Mouse (Mus musculus): Measurements from ENCODE around the gene Tshz3.

Tshz3 gene

DNA sequence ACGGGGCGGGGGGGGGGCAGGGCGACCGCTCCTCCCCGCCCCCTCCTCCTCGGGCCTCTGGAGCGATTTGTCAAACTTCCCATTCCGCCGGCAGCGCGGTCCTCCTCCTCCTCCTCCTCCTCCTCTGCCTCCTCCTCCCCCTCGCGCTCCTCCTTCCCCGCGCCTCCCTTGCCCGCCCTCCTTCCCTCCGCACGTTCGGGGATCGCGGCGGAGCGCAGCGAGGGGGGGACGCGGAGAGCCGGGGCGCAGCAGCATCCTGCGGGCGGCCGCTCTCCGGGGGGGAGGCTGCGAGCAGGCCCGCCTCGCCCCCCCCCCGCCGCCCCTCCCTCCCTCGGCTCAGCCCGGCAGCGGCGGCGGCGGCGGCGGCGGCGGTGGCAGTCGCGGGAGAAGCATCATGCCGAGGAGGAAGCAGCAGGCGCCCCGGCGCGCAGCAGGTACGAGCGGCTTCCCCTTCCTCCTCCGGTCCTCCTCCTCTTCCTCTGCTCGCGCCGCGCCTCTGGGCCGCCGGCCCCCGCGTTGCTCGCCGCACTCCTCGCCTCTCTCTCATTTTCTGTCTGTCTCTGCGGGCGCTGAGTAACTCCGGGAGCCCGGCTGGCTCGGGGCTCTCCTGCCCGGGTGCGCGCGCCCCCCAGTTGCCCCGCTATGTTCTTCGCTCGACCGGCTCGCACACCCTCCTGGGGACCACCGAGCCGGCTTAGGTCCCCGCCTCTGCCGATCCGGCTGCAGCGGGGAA lies at the start of gene Tshz3:
Gene Tshz3, plus strand, starts transcription at position 263 of the 733 bp plus-strand sequence.
- DNase-seq (ENCODE audit: low read depth) = no peak

DNA sequence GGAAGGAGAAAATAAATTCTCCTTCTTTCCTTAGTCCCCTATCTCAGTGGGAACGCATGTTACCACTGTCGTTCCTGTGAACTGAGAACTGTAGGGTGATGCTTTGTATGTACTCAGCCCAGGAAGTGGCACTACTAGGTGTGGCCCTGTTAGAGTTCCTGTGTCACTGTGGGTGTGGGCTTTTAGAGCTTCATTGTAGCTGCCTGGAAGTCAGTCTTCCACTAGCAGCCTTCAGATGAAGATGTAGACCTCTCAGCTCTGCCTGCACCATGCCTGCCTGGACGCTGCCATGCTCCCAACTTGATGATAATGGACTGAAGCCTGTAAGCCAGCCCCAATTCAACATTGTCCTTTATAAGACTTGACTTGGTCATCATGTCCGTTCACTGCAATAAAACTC lies 42.0 kb upstream of the Tshz3 start:
- no peak for DNase-seq (ENCODE audit: low read depth)

DNA sequence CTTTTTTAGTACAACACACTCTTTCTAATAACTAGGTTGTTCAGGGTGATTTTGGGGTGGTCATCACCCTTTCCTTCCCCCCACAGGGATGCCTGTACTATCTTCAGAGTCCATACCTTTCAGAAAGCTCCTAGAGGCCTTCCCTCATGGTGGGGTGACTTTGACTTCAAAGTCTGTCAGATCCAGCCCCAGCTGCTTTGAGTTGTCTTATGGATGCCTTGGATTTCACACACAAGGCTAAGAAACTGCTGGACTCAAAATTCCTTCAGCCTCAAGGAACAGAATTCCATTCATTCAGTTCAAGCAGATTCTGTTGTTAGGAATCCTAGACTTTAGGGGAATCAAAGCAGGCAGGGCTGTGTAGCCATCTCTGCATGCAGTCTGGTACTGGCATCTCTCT lies 41.5 kb upstream of the Tshz3 start:
- no peak for DNase-seq (ENCODE audit: low read depth)

DNA sequence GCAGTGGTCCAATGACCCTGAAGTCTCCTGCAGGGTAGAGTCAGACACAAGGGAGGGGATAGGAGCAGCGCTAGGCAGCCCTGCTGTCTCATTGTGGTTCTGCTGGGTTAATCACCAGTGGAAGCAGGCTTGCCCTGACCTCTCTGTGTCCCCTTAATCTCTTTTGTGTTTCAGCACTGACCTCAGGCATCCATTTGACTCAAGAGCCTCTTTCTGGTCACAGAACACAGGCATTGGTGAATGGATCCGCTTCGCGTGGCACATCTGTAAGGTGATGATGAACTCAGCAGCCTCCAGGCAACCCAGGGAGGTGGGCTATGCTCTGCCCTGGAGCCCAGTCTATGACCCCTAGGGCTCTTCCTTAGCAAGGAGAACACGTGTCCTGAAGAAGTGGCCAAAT lies 39.6 kb upstream of the Tshz3 start:
- DNase-seq (ENCODE audit: low read depth) = no peak

DNA sequence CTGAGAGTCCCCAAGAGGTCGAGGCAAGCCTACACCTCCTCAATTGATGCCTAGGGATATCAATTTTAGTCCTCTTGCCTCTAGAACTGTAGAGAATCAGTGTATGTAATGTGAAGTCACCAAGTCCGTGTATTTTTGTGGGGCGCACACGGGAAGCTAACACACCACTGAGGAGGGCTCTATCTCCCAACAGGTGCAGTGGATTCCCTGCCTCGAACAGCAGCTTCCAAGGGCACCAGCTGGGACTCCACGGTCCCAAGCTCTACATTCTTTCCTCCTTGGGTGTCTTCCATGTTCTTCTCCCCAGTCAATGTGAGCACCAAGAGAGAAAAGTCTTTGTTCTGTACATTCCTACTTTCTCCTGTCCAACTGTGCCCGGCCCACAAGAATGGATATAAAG lies 38.7 kb upstream of the Tshz3 start:
- DNase-seq (ENCODE audit: low read depth) = no peak

DNA sequence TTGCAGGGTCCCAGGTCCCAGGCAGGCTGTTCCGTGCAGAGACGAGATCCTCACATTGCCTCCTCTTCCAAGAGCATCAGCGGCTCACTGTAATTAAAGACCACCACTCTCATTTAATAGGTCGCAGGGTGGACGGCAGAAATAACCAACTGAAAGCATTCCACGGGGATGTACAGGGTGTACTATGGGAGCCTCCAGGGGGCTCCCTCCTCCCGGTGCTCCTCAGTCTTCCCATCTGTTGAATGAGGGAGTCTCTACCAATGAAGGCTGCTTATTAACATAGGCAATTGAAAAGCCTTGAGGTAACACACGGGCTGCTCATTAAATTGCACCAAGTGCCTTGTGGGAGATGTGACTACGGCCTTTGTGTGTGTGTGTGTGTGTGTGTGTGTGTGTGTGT lies 37.3 kb upstream of the Tshz3 start:
- no peak for DNase-seq (ENCODE audit: low read depth)

DNA sequence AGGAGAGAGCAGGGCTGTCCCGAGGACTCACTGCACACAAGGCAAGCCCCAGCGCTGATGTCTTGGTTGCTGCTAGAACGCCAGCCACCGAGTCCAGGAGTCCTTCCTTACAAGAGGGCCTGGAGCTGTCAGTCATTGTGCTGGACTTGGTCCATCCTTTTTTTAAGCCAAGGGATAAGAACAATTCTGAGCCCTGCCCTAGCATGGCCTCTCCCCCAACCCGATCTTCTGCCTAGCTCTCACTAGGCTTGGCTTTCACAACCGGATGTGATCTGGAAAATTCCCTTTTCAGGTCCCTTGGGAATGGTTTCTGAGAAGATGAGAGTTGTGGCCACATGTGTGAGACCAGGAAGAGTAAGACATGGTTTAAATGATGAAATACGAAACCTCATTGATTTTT lies 34.5 kb upstream of the Tshz3 start:
- DNase-seq (ENCODE audit: low read depth) = no peak

DNA sequence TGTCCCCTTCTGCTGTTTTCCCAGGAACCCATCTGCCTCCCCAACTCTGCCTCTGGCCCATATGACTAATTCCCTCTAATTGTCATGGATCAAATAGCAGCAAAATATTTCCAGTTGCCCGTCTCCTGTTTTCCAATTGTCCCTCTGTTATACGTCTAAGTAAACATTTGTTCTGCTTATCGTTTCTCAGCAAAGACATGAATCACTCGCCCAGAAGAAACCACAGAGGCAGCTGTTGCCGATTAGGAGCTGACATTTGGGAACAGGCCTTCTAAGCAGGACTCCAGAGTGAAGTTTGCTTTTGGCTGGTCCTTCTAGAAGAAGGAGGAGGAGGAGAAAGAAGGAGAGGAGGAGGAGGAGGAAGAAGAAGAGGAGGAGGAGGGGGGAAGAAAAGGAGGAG lies 30.2 kb upstream of the Tshz3 start:
- peak; percentile 76 for DNase-seq (ENCODE audit: low read depth)

DNA sequence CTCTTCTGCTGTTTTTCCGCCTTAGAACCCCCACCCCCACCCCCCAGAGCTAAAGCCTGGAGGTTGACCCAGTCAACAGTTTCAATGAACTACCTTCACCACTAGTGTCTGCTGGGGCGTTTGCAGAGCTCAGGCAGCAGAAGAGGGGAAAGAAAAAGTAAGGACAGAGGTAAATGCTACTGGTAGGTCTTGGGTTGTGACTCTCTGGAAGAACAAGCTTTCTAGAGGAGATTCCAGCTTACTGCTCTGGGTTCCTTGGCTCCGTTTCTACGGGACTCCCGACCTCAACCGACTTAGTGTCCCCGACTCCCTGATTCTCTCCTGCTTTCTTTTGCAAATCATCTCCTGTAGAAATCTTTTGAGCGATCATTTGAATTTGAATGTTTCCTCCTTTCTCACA lies 19.9 kb upstream of the Tshz3 start:
- DNase-seq (ENCODE audit: low read depth) = no peak

DNA sequence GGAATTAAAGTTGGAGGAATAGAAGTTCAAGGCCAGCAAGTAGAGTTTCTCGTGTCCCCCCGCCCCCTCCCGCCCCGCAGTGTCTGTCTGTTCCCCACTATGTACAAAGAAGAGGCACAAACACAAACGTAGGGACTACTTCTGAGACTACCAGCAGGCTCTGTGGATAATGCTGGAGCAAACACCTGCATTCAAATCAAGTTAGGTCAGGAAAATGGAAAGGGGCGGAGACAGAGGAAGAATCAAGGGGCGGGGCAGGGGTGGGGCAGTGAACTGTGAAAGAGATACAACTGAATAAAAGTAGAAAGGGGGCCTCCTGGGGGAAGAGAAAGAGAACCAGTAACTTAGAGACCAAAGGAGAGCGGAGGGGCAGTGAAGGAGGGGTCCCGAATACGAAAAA lies 19.4 kb upstream of the Tshz3 start:
- DNase-seq (ENCODE audit: low read depth) = no peak

DNA sequence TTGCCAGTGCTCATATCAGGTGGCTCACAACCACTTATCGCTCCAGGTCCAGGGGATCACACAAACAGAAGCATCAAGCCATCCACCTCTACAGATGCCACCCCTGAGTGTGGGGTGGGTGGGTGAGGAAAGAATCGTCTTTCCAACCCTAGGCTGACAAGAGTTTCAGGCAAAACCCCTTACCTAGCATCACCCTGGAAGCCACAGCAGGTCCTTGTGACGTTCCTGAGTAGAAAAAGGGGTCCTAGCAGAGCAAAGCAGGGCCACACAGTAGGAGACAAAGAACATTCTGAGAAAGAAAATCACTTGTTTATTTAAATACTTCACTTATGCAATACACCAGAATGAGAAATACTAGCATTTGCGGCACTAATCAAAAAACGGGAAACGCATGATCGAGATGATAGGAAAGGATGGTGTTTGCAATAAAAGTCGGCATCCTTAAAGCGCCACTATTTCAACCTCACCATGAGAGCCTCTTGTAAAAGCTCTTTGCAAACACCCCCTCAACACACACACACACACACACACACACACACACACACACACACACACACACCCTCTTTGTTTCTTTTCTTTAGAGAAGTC lies 18.8 kb upstream of the Tshz3 start:
- DNase-seq (ENCODE audit: low read depth) = no peak

DNA sequence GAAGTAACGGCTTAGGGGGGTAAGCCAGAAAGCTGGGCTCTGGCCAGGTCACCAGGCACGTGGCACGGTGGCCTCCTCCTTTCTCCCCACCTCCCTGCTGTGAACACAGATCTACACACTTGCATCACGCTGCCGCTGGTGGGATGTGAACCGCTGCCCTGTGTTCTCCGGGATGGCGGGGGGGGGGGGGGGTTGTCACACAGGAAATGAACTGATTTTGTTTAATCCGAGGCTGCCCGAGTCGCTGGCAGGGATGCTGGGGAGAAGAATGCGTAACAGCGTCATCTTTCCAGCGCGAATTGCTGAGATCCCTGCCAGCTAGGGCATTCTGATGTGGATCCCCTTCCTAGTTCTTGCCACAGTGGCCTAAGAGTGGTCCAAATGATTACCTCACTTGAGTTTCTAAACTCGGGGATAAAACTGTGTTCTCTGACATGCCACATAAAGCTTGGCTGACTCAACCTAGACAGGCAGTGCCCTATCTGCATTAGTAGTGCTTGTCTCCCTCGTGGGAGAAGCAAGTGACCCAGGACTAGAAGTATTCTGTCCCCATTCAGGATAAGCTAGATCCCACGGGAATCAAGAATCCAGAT lies 18.0 kb upstream of the Tshz3 start:
- no peak for DNase-seq (ENCODE audit: low read depth)

DNA sequence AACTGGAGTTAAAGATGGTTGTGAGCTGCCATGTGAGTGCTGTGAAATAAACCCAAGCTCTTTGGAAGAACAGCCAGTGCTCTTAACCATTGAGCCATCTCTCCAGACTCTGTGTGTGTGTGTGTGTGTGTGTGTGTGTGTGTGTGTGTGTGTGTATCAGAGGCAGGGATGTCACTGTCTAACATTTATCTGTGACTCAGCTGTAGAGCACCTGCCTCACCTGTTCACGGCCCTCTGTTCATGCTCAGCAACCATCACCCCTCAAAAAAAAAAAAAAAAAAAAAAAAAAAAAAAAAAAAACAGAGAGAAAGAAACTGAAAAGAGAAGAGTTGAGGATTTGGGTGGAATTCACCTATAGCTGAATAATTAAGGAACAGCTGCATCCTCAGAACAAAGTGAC lies 10.4 kb upstream of the Tshz3 start:
- DNase-seq (ENCODE audit: low read depth) = no peak

DNA sequence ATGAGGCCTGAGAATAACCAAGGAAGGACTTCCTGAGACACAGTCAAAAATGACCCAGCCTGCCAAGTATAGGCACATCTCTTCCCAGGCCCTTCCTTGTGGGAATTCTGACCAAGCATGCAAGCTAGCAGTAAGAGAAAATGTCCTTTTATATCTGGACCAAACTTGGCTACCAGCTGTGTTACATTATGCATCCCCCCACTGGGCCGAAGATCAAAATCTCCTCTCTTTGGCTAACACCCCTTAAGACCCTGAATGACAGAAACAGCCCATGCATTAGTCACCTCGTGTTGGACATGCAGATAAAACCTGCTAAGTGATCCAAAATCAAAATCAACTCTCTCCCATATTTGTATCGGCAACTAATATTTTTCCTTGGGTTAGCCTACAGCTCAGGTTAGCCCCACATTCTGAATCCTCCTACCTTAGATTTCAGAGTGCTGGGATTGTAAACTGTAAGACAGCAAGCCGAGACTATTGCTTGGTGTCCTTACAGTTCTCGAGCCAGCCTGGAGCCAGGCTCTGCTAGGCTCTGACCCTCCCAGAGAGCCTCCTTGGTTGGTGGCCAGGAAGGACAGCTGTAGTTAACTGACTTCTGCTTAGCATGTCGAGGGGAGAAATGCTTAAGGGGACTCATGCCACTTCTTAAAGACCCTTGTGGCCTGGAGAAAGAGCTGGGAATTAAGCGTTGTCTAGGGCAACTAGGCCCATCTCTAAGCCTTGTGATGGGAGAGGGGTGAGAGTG lies 8.7 kb upstream of the Tshz3 start:
- no peak for DNase-seq (ENCODE audit: low read depth)

DNA sequence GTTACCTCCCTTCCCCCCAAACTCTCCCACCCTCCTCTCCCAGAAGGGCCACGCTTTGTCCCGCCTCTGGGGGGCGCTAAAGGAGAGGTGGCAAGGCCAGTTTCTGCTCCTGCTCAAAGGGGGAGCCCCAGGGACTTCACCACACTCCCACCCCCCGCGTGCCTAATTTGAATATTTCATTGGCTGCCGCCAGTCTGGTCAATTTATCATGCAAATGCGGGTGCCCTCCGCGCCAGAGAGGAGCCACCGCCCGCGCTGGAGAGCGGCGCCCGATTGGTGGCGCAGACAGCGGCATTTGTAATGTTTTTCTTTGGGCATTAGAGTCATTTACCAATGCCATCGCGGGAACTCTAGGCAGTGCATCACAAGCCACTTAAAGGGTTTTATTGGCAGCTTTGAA lies 7.4 kb upstream of the Tshz3 start:
- no peak for DNase-seq (ENCODE audit: low read depth)

DNA sequence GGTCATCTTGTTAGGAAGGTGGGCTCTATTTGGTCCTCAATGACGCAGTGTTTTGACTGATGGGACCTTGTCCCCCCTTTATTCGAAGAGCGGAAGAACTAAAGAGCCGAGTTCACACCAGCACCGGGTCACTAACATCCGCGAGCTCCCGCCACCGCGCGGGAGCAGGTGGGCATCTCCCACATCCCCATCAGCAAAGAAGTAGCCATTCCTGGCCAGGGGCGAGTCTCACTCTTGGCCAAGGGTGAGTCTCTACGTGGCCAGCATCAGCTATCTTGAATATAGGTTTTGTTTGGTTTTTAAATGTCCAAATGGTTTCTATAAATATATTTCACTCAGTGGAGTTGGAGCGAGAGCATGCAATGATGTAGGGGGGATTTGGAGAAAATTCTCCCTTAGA lies 6.3 kb upstream of the Tshz3 start:
- DNase-seq (ENCODE audit: low read depth) = no peak

DNA sequence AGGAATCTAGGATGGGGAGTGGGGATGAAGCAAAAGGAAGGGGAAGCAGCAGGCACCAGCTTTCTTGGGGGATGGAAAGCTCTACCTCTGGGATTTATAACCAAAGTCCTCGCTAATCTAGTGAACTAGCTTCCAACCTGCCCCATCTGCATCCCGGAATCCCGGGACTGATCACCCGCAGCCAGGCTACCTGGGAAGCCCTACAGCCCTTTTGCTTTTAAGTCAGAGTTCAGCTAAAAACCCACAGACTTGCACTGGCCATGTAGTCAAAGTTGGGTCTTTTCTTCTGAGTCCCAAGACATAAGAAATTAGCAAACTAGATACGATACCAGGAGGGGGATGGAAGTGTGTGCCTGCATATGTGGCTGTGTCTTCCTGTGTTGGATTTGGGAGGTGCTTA lies 5.5 kb upstream of the Tshz3 start:
- no peak for DNase-seq (ENCODE audit: low read depth)

DNA sequence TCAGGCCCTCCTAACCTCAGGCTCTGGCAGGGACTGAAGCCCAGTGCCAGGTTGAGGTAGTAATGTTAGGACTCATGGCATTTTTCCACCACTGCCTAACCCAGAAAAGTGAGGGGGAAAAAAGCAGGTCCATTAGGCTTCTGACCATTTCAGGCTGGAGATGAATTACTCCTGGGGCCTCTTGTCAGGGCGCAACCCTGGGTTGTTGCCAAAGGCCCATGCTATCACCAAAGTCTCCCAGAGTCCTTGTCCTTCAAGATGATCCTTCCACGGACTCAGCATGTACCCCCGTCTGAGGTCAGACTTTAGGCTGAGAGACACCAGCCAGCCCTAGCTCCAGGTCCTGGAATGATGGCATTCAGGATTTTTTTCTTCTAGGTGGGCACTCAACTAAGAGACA lies 4.8 kb upstream of the Tshz3 start:
- DNase-seq (ENCODE audit: low read depth) = no peak

DNA sequence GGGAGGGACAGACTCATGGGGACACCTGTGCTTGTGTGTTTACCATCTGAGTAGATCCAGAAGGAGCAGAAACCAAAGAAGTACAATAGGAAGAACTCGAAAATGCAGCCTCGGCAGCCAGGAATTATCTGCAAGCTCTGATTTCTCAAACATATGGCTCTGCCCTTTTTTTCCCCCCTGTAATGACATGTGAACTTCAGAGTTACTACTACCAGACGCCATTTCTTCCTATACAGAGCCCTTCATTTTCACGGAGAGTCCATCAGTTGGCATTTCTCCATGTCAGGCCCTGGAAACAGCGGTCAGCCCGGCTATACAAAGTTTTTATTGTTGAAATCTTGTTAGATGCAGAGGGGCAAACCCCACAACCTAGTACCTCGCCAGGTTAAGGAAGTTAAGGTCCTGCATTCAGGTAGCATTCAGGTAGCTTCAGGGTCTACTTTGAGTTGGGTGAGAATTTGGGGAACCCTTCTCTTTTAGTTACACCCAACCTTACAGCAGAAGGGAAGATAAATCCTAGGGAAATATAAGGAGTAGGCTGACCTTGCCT lies 3.2 kb upstream of the Tshz3 start:
- DNase-seq (ENCODE audit: low read depth) = no peak

DNA sequence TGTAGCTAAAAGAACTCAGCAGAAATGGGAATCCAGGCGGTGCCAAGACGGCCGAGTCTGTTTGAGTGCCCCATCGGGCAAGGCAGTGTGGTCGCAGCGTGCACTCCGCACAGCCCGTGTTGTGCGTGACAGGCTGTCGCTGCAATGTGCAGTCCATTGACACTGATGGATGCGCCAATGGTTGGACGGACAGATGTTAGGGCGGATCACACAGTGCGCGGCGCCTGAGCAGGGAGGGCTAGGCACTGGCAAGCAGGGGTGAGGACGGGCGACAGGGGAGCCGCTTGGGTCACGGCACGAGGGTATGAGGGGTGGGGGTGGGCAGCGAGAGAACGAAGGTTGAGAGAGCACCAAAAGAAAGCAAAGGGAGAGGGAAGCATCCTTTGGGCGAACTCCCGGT lies 2.6 kb upstream of the Tshz3 start:
- DNase-seq (ENCODE audit: low read depth) = no peak

DNA sequence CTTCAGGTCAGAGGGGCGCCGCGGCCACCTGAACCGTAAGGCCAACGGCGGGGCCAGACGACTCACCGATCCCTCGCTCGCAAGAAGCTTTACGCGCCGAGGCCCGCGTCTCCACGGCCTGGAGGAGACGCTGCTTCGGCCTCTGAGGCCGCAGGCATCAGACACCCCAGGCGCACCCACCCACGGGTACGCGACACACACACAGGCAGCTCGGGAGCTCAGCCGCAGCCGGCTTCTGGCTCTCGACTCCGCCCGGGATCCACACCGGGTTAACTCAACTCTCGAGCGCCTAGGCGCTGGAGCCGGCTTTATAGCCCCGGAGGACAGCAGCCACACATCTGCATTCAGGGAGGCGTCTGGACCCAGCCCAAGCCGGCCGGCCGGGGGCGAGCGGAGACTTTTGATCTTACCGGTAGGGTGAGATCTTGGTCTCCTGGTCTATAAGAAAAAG lies 2.1 kb upstream of the Tshz3 start:
- no peak for DNase-seq (ENCODE audit: low read depth)

DNA sequence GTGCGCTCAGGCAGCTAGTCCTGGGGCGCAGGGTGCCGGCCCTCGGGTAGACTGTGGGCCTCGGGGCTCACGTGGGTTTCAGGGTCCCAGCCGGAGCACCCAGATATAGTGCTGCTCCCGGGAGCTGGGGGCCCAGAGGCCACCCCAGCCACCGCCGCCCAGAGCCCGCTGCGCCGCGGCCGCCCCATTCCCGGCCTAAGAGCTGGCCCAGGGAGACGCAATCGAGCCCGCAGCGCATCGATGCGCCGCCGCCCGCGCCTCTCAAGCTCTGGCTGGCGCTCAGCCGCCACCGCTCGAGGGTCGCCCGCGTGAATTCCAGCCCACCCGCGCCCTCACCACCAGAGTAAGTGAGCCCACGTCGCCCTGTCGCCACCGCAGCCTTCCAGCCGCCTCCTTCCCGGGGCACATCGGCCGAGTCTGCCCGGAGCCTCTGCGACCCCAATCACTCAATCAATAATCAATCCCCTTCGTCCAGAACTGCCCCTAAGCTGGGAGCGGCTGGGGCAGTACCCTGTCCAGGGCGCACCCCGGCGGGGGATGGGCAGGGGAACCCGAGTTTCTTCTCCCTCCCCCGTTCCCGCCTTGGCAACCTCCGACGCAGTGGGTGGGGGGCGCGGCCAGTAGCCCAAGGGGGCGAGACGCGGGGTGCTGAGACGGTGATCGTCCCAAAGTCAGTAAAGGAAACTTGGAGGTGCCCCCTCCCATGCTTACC lies 1.4 kb upstream of the Tshz3 start:
- no peak for DNase-seq (ENCODE audit: low read depth)

Data from fibroblast of lung, adult 2 months (primary cell).